Mouse (Mus musculus) neural tube, embryonic 13.5 days (tissue): ENCODE data around the gene Lpin1. TPM values are rescaled to one million over a fixed set of nuclear protein-coding genes. Genes with fewer than 3 reads are reported as not detected.

Source experiments
- ATAC-seq: fragments of 200-750 bp; cut with Nextera tagmentation; 2 replicates; pipeline ENCODE4 v1.8.0; 2017; ENCODE audit warnings: low read depth, mild to moderate bottlenecking, moderate TSS enrichment, moderate library complexity
- H3K27ac ChIP-seq: fragments of 300-500 bp; sonication (generic); replicated peaks from 2 replicates; pipeline ENCODE4 v1.5.1; 2015; ENCODE audit warnings: moderate library complexity, mild to moderate bottlenecking, inconsistent platforms
- H3K27me3 ChIP-seq: fragments of 300-500 bp; sonication (generic); 2 replicates; pipeline ENCODE4 v1.6.1; 2015; ENCODE audit warnings: mild to moderate bottlenecking, inconsistent platforms
- H3K36me3 ChIP-seq: fragments of 300-500 bp; sonication (generic); 2 replicates; pipeline ENCODE4 v1.6.1; 2015; ENCODE audit warnings: mild to moderate bottlenecking, inconsistent platforms
- H3K4me1 ChIP-seq: fragments of 300-500 bp; sonication (generic); replicated peaks from 2 replicates; pipeline ENCODE4 v1.6.1; 2015; ENCODE audit warnings: inconsistent platforms
- H3K4me2 ChIP-seq: fragments of 300-500 bp; sonication (generic); 2 replicates; pipeline ENCODE4 v1.6.1; 2015; ENCODE audit warnings: inconsistent platforms, mild to moderate bottlenecking, moderate library complexity
- H3K4me3 ChIP-seq: fragments of 300-500 bp; sonication (generic); 2 replicates; pipeline ENCODE4 v1.5.1; 2015; ENCODE audit warnings: mild to moderate bottlenecking, inconsistent platforms
- H3K9ac ChIP-seq: fragments of 300-500 bp; sonication (generic); 2 replicates; pipeline ENCODE4 v1.6.1; 2015; ENCODE audit warnings: moderate library complexity, mild to moderate bottlenecking, inconsistent platforms
- H3K9me3 ChIP-seq: fragments of 300-500 bp; sonication (generic); 2 replicates; pipeline ENCODE4 v1.6.1; 2016; ENCODE audit warnings: inconsistent platforms
- WGBS: fragments of 180-500 bp; shearing (Covaris S2); methylation state at CpG from one replicate; pipeline ENCODE4 v1.1.7; 2015; 5-methylcytosine and 5-hydroxymethylcytosine counted together
- polyA plus RNA-seq: library from polyadenylated mRNA; unstranded; fragments of >200 nt; fragmentation: Nextera tagmentation; extraction: Ambion mirVana; gene quantifications from 2 replicates; pipeline ENCODE4 v1.2.1, GENCODE M21; 2015

Gene Lpin1
- polyA plus RNA-seq, 1 experiment from 2014 or later: 16.1 TPM

- 74% methylated on average over 12 of the region's 12 CpGs for WGBS
- H3K4me3 ChIP-seq: no peak overlapping the region
- H3K36me3 ChIP-seq: no peaks in the 10 kb centered on the region
- H3K27ac ChIP-seq: no peak overlapping the region
- H3K9me3 ChIP-seq: no peaks in the 10 kb centered on the region
- no peak for ATAC-seq
- H3K4me2 ChIP-seq: no peak overlapping the region
- H3K27me3 ChIP-seq: no peaks in the 10 kb centered on the region
- peaks cover 12% of the 10 kb centered on the region for H3K4me1 ChIP-seq
- no peak overlapping the region for H3K9ac ChIP-seq
Measured at GRCm38 (mm10) chr12:16639078-16639771, 28.5 kb upstream of the Lpin1 start.

- Histone ChIP-seq H3K27me3 (no peaks in the 10 kb centered on the region), H3K36me3 (no peaks in the 10 kb centered on the region), H3K27ac (no peak overlapping the region), H3K9me3 (no peaks in the 10 kb centered on the region), H3K9ac (no peak overlapping the region), H3K4me2 (no peak overlapping the region), H3K4me1 (no peaks in the 10 kb centered on the region), H3K4me3 (no peak overlapping the region)
- WGBS: 77% methylated on average over 6 of the region's 6 CpGs
- no peak for ATAC-seq
Measured at GRCm38 (mm10) chr12:16635816-16636215, 25.1 kb upstream of the Lpin1 start.

- Histone ChIP-seq H3K4me1 (no peaks in the 10 kb centered on the region), H3K27me3 (no peaks in the 10 kb centered on the region), H3K36me3 (no peaks in the 10 kb centered on the region), H3K4me3 (no peak overlapping the region), H3K9ac (no peak overlapping the region), H3K4me2 (no peak overlapping the region), H3K9me3 (no peaks in the 10 kb centered on the region), H3K27ac (no peak overlapping the region)
- 0 out of 2 replicates have a peak, but pooled peaks have one; percentile 23 for ATAC-seq
- 59% methylated on average over 14 of the region's 14 CpGs for WGBS
Measured at GRCm38 (mm10) chr12:16634075-16634813, 23.5 kb upstream of the Lpin1 start.

- no peaks in the 10 kb centered on the region for H3K36me3 ChIP-seq
- no peaks in the 10 kb centered on the region for H3K9me3 ChIP-seq
- 85% methylated on average over 6 of the region's 6 CpGs for WGBS
- no peak overlapping the region for H3K9ac ChIP-seq
- H3K27ac ChIP-seq: no peak overlapping the region
- H3K4me3 ChIP-seq: no peak overlapping the region
- no peak for ATAC-seq
- H3K4me1 ChIP-seq: no peaks in the 10 kb centered on the region
- H3K4me2 ChIP-seq: no peak overlapping the region
- H3K27me3 ChIP-seq: no peaks in the 10 kb centered on the region
Measured at GRCm38 (mm10) chr12:16633235-16633634, 22.5 kb upstream of the Lpin1 start.

GRCm38 (mm10) chr12:16631423-16631822 is 20.7 kb upstream of the Lpin1 start:
- 80% methylated on average over 2 of the region's 2 CpGs for WGBS
- no peak overlapping the region for H3K27ac ChIP-seq
- no peaks in the 10 kb centered on the region for H3K36me3 ChIP-seq
- H3K4me2 ChIP-seq: no peak overlapping the region
- no peaks in the 10 kb centered on the region for H3K4me1 ChIP-seq
- no peak overlapping the region for H3K9ac ChIP-seq
- no peak for ATAC-seq
- no peak overlapping the region for H3K4me3 ChIP-seq
- no peaks in the 10 kb centered on the region for H3K9me3 ChIP-seq
- H3K27me3 ChIP-seq: no peaks in the 10 kb centered on the region

GRCm38 (mm10) chr12:16630866-16631185 is 20.1 kb upstream of the Lpin1 start:
- WGBS: 100% methylated on average over 1 of the region's 1 CpGs
- no peak for ATAC-seq
- H3K4me1 ChIP-seq: no peaks in the 10 kb centered on the region
- no peaks in the 10 kb centered on the region for H3K27me3 ChIP-seq
- no peaks in the 10 kb centered on the region for H3K9me3 ChIP-seq
- no peak overlapping the region for H3K27ac ChIP-seq
- no peak overlapping the region for H3K4me3 ChIP-seq
- no peak overlapping the region for H3K9ac ChIP-seq
- H3K4me2 ChIP-seq: no peak overlapping the region
- no peaks in the 10 kb centered on the region for H3K36me3 ChIP-seq

- no peaks in the 10 kb centered on the region for H3K27me3 ChIP-seq
- H3K36me3 ChIP-seq: no peaks in the 10 kb centered on the region
- no peaks in the 10 kb centered on the region for H3K9me3 ChIP-seq
- no peak for ATAC-seq
- no peaks in the 10 kb centered on the region for H3K4me1 ChIP-seq
- WGBS: 71% methylated on average over 7 of the region's 7 CpGs
- no peak overlapping the region for H3K9ac ChIP-seq
- no peak overlapping the region for H3K4me2 ChIP-seq
- H3K4me3 ChIP-seq: no peak overlapping the region
- H3K27ac ChIP-seq: no peak overlapping the region
Measured at GRCm38 (mm10) chr12:16630152-16630865, 19.5 kb upstream of the Lpin1 start.

- H3K4me2 ChIP-seq: no peak overlapping the region
- H3K36me3 ChIP-seq: no peaks in the 10 kb centered on the region
- H3K27ac ChIP-seq: no peak overlapping the region
- peaks cover 23% of the 10 kb centered on the region for H3K4me1 ChIP-seq
- H3K9me3 ChIP-seq: no peaks in the 10 kb centered on the region
- H3K9ac ChIP-seq: no peak overlapping the region
- 90% methylated on average over 3 of the region's 3 CpGs for WGBS
- H3K27me3 ChIP-seq: no peaks in the 10 kb centered on the region; the same call in 1 of the 2 replicates
- ATAC-seq: no peak
- no peak overlapping the region for H3K4me3 ChIP-seq
Measured at GRCm38 (mm10) chr12:16620230-16620629, 9.5 kb upstream of the Lpin1 start.

GRCm38 (mm10) chr12:16619453-16619852 is 8.7 kb upstream of the Lpin1 start:
- Histone ChIP-seq H3K4me1 (peaks cover 23% of the 10 kb centered on the region), H3K9ac (no peak overlapping the region), H3K36me3 (no peaks in the 10 kb centered on the region), H3K9me3 (no peaks in the 10 kb centered on the region), H3K4me2 (no peak overlapping the region), H3K27ac (no peak overlapping the region; the same call in 1 of the 2 replicates), H3K27me3 (no peaks in the 10 kb centered on the region; the same call in 1 of the 2 replicates), H3K4me3 (no peak overlapping the region)
- WGBS: 77% methylated on average over 6 of the region's 6 CpGs
- peak; percentile 71; the same call in 1 of the 2 replicates for ATAC-seq

GRCm38 (mm10) chr12:16618512-16619274 is 7.9 kb upstream of the Lpin1 start:
- Histone ChIP-seq H3K4me3 (no peak overlapping the region), H3K9ac (no peak overlapping the region), H3K4me1 (peaks cover 23% of the 10 kb centered on the region), H3K27ac (peak overlapping the region; percentile 49), H3K36me3 (no peaks in the 10 kb centered on the region), H3K4me2 (no peak overlapping the region), H3K9me3 (no peaks in the 10 kb centered on the region), H3K27me3 (no peaks in the 10 kb centered on the region; the same call in 1 of the 2 replicates)
- peak; percentile 91 for ATAC-seq
- WGBS: 13% methylated on average over 11 of the region's 12 CpGs

- WGBS: 84% methylated on average over 2 of the region's 2 CpGs
- Histone ChIP-seq H3K4me3 (no peak overlapping the region), H3K9ac (no peak overlapping the region), H3K27ac (no peak overlapping the region), H3K4me2 (no peak overlapping the region), H3K4me1 (peaks cover 23% of the 10 kb centered on the region), H3K27me3 (no peaks in the 10 kb centered on the region; the same call in 1 of the 2 replicates), H3K36me3 (no peaks in the 10 kb centered on the region), H3K9me3 (no peaks in the 10 kb centered on the region)
- ATAC-seq: no peak
Measured at GRCm38 (mm10) chr12:16615738-16616137, 5.0 kb upstream of the Lpin1 start.

GRCm38 (mm10) chr12:16614556-16614955 is 3.8 kb upstream of the Lpin1 start:
- Histone ChIP-seq H3K36me3 (no peaks in the 10 kb centered on the region), H3K27ac (no peak overlapping the region), H3K9ac (no peak overlapping the region), H3K4me2 (no peak overlapping the region), H3K9me3 (no peaks in the 10 kb centered on the region), H3K4me1 (peaks cover 16% of the 10 kb centered on the region), H3K27me3 (no peaks in the 10 kb centered on the region), H3K4me3 (no peak overlapping the region)
- ATAC-seq: no peak
- WGBS: 74% methylated on average over 3 of the region's 3 CpGs
